Mouse (Mus musculus): Measurements from ENCODE around the gene Gucd1.

DNA sequence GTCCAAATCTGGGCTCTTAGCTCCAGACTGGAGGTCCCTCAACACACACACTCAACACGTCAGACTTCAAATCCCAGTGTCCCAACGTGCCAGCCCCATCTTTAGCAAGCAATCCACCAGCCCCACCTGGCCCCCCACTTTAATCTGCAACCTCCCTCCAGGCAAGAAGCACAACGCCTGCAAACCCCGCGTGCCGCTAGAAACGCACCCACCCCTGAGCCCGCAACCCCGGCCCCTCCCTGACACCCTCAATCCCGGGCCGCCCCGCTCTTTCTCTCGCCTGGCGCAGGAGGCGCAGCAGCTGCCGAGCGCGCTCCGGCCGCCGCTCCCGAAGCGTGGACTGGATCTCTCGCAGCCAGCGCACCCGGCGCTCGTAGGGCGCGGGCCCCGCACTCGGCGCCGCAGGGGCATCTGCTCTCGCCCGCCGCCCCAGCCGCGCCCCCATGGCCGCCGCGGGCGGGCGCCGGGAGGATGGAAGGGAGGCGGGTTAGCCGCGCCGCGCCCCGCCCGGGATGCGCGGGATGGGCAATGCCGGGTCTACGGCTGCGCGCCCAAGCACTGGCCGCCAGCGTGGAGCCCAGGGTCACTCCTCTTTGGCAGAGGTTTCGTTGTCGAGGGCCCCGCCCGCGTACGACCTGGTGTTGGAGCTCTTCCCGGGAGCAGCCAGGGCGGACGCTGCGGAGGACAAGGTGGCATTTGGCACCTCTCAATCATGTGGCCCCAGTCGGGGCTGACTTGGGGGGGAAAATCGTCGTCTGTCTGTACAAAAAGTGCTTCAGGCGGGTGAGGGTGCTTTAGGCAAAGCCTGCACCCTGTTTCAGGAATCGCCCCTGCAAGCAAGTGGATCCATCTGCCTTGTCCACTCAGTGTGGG is 42.1 kb upstream of the Gucd1 start, which contains the start of gene Lrrc75b:
- TF ChIP-seq EP300 (IDR thresholded peaks at IDR 0.05; ENCODE audit: low read depth), result no peak
- TF ChIP-seq CTCF (IDR thresholded peaks at IDR 0.05; ENCODE audit: low read depth), result no peak

Measured in heart, postnatal 0 days (tissue).